9 mouse cellular contexts compared by ENCODE assay signal in genomic region chr7:19561431-19561764, GRCm38 (mm10). TPM values are rescaled to one million over a fixed set of nuclear protein-coding genes. Genes with fewer than 3 reads are reported as not detected.
A peak's percentile ranks its signal among the peaks of the same experiment; 100 is the strongest.
DNase-seq lines count a peak whose midpoint lies in the region; ATAC-seq and TF ChIP-seq lines count a peak whose summit lies in the region.
"Had no signal": no experiment of that assay in that cellular context is flagged by ENCODE, and none has a peak within 500 bp of the region (broad histone marks: within the 10 kb centered on the region; RNA-seq: fewer than 3 reads in every experiment).

No protein-coding gene starts in this region.

- no peaks in the 10 kb centered on the region for H3K9me3 ChIP-seq in heart, embryonic 10.5 days
- no peaks in the 10 kb centered on the region for H3K9me3 ChIP-seq in ES-E14 (ENCODE audit: control insufficient read depth, insufficient read depth, low read depth, low read length)
- H3K9me3 ChIP-seq in hindbrain, embryonic 12.5 days (replicated peaks) = no peaks in the 10 kb centered on the region; the same call in 1 of the 2 replicates
- no peaks in the 10 kb centered on the region for H3K9me3 ChIP-seq in liver, postnatal 0 days (ENCODE audit: low read length)

- WGBS in heart, embryonic 10.5 days = under 1% methylated on average over 11 of the region's 11 CpGs
- WGBS in hindbrain, embryonic 12.5 days = under 1% methylated on average over 11 of the region's 11 CpGs
- WGBS in liver, postnatal 0 days (ENCODE audit: insufficient replicate concordance) = 2% methylated on average over 11 of the region's 11 CpGs

- in situ Hi-C loops in ES-E14 (cut with MboI; ENCODE audit: low sequenced_read_pairs in 2 of 2, unreplicated experiment in 2 of 2) = no loop called here

- intact Hi-C loops in heart, postnatal 25 days (cut with DNase I) = loop anchor here (5.0 kb wide), 1 partner anchor 54 kb away; the partner anchor contains the start of genes Bloc1s3 and Trappc6a
- intact Hi-C loops in left cerebral cortex, postnatal 36 days (cut with DNase I) = loop anchor here (5.0 kb wide), 2 partner anchors 39 to 54 kb away; partner anchors contain the start of genes Bloc1s3 and Trappc6a

- peak overlapping the region; percentile 90 for H3K9ac ChIP-seq in ES-E14 (ENCODE audit: insufficient read depth, low read depth, low read length, poor library complexity, severe bottlenecking)
- peak overlapping the region; percentile 96 for H3K9ac ChIP-seq in hindbrain, embryonic 12.5 days
- H3K9ac ChIP-seq in liver, postnatal 0 days (replicated peaks) = peak overlapping the region; percentile 99

- no peak for TF ChIP-seq CTCF in liver, postnatal 0 days (IDR thresholded peaks at IDR 0.05; ENCODE audit: low read depth)

- peak overlapping the region; percentile 99 for H3K4me2 ChIP-seq in hindbrain, embryonic 12.5 days (replicated peaks)
- peak overlapping the region; percentile 95 for H3K4me2 ChIP-seq in liver, postnatal 0 days (ENCODE audit: low read depth, low read length)

- no peak for TF ChIP-seq EP300 in liver, postnatal 0 days (IDR thresholded peaks at IDR 0.05; ENCODE audit: low read depth)

- ATAC-seq in hindbrain, embryonic 12.5 days (ENCODE audit: low FRiP score) = no peak; the same call in 1 of the 2 replicates
- peak; percentile 4; the same call in 1 of the 2 replicates for ATAC-seq in liver, postnatal 0 days

- H3K36me3 ChIP-seq in heart, embryonic 10.5 days = peaks cover 34% of the 10 kb centered on the region
- peaks cover 25% of the 10 kb centered on the region for H3K36me3 ChIP-seq in ES-E14 (ENCODE audit: control insufficient read depth, insufficient read depth, low read length, poor library complexity, severe bottlenecking)
- peaks cover 27% of the 10 kb centered on the region for H3K36me3 ChIP-seq in hindbrain, embryonic 12.5 days
- H3K36me3 ChIP-seq in liver, postnatal 0 days (replicated peaks; ENCODE audit: insufficient read depth, low read length) = peaks cover 35% of the 10 kb centered on the region

- H3K27me3 ChIP-seq in heart, embryonic 10.5 days (ENCODE audit: insufficient read depth, poor library complexity, severe bottlenecking) = no peaks in the 10 kb centered on the region
- no peaks in the 10 kb centered on the region for H3K27me3 ChIP-seq in hindbrain, embryonic 12.5 days
- H3K27me3 ChIP-seq in liver, postnatal 0 days (ENCODE audit: insufficient read depth, low read length) = no peaks in the 10 kb centered on the region
- H3K27me3 ChIP-seq: Patski had no signal

- peaks cover 58% of the 10 kb centered on the region for H3K4me1 ChIP-seq in heart, embryonic 10.5 days
- peaks cover 2 to 8% of the 10 kb centered on the region in 2 experiments; a peak in 1 of 4 replicates for H3K4me1 ChIP-seq in ES-E14 (ENCODE audit: control insufficient read depth in 2 of 2, insufficient read depth in 2 of 2, low read length in 2 of 2, poor library complexity in 1 of 2)
- peaks cover 43% of the 10 kb centered on the region for H3K4me1 ChIP-seq in hindbrain, embryonic 12.5 days
- peaks cover 48% of the 10 kb centered on the region for H3K4me1 ChIP-seq in liver, postnatal 0 days (ENCODE audit: insufficient read depth)

- DNase-seq in heart, embryonic 10.5 days (ENCODE audit: low spot score) = no peak
- DNase-seq in heart, postnatal 25 days (ENCODE audit: low spot score) = no peak
- DNase-seq in ES-E14 (ENCODE audit: low read depth, low spot score) = no peak
- DNase-seq in liver, postnatal 0 days = peak; percentile 38
- no peak for DNase-seq in left cerebral cortex, postnatal 36 days (ENCODE audit: low spot score in 2 of 2)
- no peak for DNase-seq in urinary bladder, postnatal 14 days (ENCODE audit: low spot score)
- no peak for DNase-seq in right cerebral cortex, postnatal 10 days (ENCODE audit: low spot score in 2 of 2)

- peak overlapping the region; percentile 100 for H3K4me3 ChIP-seq in heart, embryonic 10.5 days
- peak overlapping the region; percentile 81 to 92 for H3K4me3 ChIP-seq in ES-E14 (ENCODE audit: insufficient read depth in 1 of 2, low read depth in 1 of 2, low read length in 2 of 2, poor library complexity in 1 of 2, severe bottlenecking in 1 of 2)
- peak overlapping the region; percentile 98 for H3K4me3 ChIP-seq in hindbrain, embryonic 12.5 days
- peak overlapping the region; percentile 99 for H3K4me3 ChIP-seq in liver, postnatal 0 days (ENCODE audit: low read depth, low read length)

- H3K27ac ChIP-seq in heart, embryonic 10.5 days = peak overlapping the region; percentile 92
- no peak overlapping the region for H3K27ac ChIP-seq in ES-E14 (ENCODE audit: insufficient read depth, low read depth, low read length, poor library complexity, severe bottlenecking)
- H3K27ac ChIP-seq in hindbrain, embryonic 12.5 days = peak overlapping the region; percentile 95
- peak overlapping the region; percentile 87 for H3K27ac ChIP-seq in liver, postnatal 0 days (ENCODE audit: low read depth)

TF ChIP-seq in ES-E14, 5 proteins besides CTCF, POLR2A, EP300 and RAD21:
- TF ChIP-seq MAFK (IDR thresholded peaks at IDR 0.05; ENCODE audit: insufficient read depth, low read depth, low read length) (no peak), ZC3H11A (IDR thresholded peaks at IDR 0.05; ENCODE audit: borderline replicate concordance, low read depth, low read length) (no peak), HCFC1 (IDR thresholded peaks at IDR 0.05; ENCODE audit: borderline replicate concordance, insufficient read depth, low read length) (no peak), CHD2 (IDR thresholded peaks at IDR 0.05; ENCODE audit: low read depth, low read length) (no peak), ZNF384 (IDR thresholded peaks at IDR 0.05; ENCODE audit: low read depth, low read length) (no peak)

RNA-seq across cellular contexts. Expression of gene Ppp1r37, which starts 1.5 kb away (rescaled TPM):
- polyA plus RNA-seq in heart, embryonic 10.5 days (2016; fragmentation: Nextera tagmentation; extraction: Ambion mirVana) = 17.9 and 30.0 TPM in 2 replicates
- 10 to 100 TPM; 48.0 to 52.3 TPM for total RNA-seq in heart, postnatal 25 days (2021)
- total RNA-seq in ES-E14 (2012; rRNA removed) = 25.3 and 37.7 TPM in 2 replicates
- 41.7 and 43.8 TPM in 2 replicates for polyA plus RNA-seq in hindbrain, embryonic 12.5 days (2016; fragmentation: Nextera tagmentation; extraction: Ambion mirVana)
- polyA plus RNA-seq in liver, postnatal 0 days (2015; fragmentation: Nextera tagmentation; extraction: Ambion mirVana) = 8.1 and 8.3 TPM in 2 replicates
- total RNA-seq in left cerebral cortex, postnatal 36 days (2021) = 100 to 1,000 TPM; 135 to 140 TPM

RNA-seq across cellular contexts. Expression of gene Zfp296, which starts 15.7 kb away (rescaled TPM):
- 0.41 and 0.69 TPM in 2 replicates for polyA plus RNA-seq in heart, embryonic 10.5 days (2016; fragmentation: Nextera tagmentation; extraction: Ambion mirVana)
- under 1 TPM; 0.28 to 0.49 TPM for total RNA-seq in heart, postnatal 25 days (2021)
- 32.2 and 35.3 TPM in 2 replicates for total RNA-seq in ES-E14 (2012; rRNA removed)
- 0.30 TPM in 1 of 2 replicates, not detected in the other for polyA plus RNA-seq in hindbrain, embryonic 12.5 days (2016; fragmentation: Nextera tagmentation; extraction: Ambion mirVana)
- 0.89 and 1.2 TPM in 2 replicates for polyA plus RNA-seq in liver, postnatal 0 days (2015; fragmentation: Nextera tagmentation; extraction: Ambion mirVana)
- total RNA-seq in left cerebral cortex, postnatal 36 days (2021) = 1 to 10 TPM; 1.2 to 1.3 TPM

RNA-seq across cellular contexts. Expression of gene Gemin7, which starts 16.0 kb away (rescaled TPM):
- 149 and 182 TPM in 2 replicates for polyA plus RNA-seq in heart, embryonic 10.5 days (2016; fragmentation: Nextera tagmentation; extraction: Ambion mirVana)
- 10 to 100 TPM; 44.6 to 45.6 TPM for total RNA-seq in heart, postnatal 25 days (2021)
- 42.1 and 54.2 TPM in 2 replicates for total RNA-seq in ES-E14 (2012; rRNA removed)
- polyA plus RNA-seq in hindbrain, embryonic 12.5 days (2016; fragmentation: Nextera tagmentation; extraction: Ambion mirVana) = 121 and 145 TPM in 2 replicates
- polyA plus RNA-seq in liver, postnatal 0 days (2015; fragmentation: Nextera tagmentation; extraction: Ambion mirVana) = 61.7 and 66.9 TPM in 2 replicates
- 10 to 100 TPM; 52.6 to 54.1 TPM for total RNA-seq in left cerebral cortex, postnatal 36 days (2021)

RNA-seq across cellular contexts. Expression of gene Clasrp, which starts 42.9 kb away (rescaled TPM):
- polyA plus RNA-seq in heart, embryonic 10.5 days (2016; fragmentation: Nextera tagmentation; extraction: Ambion mirVana) = 38.7 and 47.6 TPM in 2 replicates
- total RNA-seq in heart, postnatal 25 days (2021) = 10 to 100 TPM; 14.5 to 20.5 TPM
- 52.7 and 83.4 TPM in 2 replicates for total RNA-seq in ES-E14 (2012; rRNA removed)
- polyA plus RNA-seq in hindbrain, embryonic 12.5 days (2016; fragmentation: Nextera tagmentation; extraction: Ambion mirVana) = 70.1 and 73.6 TPM in 2 replicates
- 7.6 and 8.1 TPM in 2 replicates for polyA plus RNA-seq in liver, postnatal 0 days (2015; fragmentation: Nextera tagmentation; extraction: Ambion mirVana)
- total RNA-seq in left cerebral cortex, postnatal 36 days (2021) = 100 to 1,000 TPM in 1 of 2 experiments, 10 to 100 TPM in 1; 65.1 to 110 TPM

RNA-seq across cellular contexts. Expression of gene Nkpd1, which starts 43.8 kb away (rescaled TPM):
- polyA plus RNA-seq in heart, embryonic 10.5 days (2016; fragmentation: Nextera tagmentation; extraction: Ambion mirVana) = 0.09 and 0.14 TPM in 2 replicates
- not detected for total RNA-seq in heart, postnatal 25 days (2021)
- 0.54 and 0.79 TPM in 2 replicates for total RNA-seq in ES-E14 (2012; rRNA removed)
- polyA plus RNA-seq in hindbrain, embryonic 12.5 days (2016; fragmentation: Nextera tagmentation; extraction: Ambion mirVana) = 0.23 TPM in 1 of 2 replicates, not detected in the other
- not detected in 2 replicates for polyA plus RNA-seq in liver, postnatal 0 days (2015; fragmentation: Nextera tagmentation; extraction: Ambion mirVana)
- under 1 TPM; 0.68 to 0.94 TPM for total RNA-seq in left cerebral cortex, postnatal 36 days (2021)

Comparison
In these comparisons a context has a peak if more than half of its experiments do, and no peak if none do; other contexts are left out.
1. RNA of gene Zfp296, which starts 15.7 kb away (total RNA-seq): 32.2 to 35.3 TPM in ES-E14; 1.2 to 1.3 TPM in left cerebral cortex, postnatal 36 days and 0.28 to 0.49 TPM in heart, postnatal 25 days; every median in the first group is over 10 times any median in the second.
2. Peak in every context shown above with its lines, with median percentiles within 50 percentile points of each other: H3K4me3 ChIP-seq and H3K9ac ChIP-seq.